Comparison of ENCODE assay signal across 14 mouse cellular contexts in the genomic region with DNA sequence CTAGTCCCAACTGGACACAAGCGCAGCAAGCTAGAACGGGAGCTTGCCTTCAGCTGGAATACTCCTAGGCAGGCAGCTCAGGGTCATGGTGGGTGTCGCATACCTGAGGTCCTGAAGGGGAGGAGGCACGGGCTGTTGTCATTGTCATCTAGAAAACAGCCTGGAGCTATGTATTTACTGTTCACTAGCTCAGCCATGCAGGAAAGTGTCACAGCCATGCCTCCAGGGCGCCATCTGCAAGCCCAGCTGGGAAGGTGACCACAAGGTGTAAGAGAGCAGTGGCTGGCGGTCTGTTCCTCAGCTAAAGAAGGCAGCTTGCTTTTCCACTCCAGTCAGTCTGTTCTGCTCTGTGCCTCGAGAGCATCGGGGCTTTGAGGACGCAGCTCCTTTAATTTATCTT.
DNase-seq lines count a peak whose midpoint lies in the region; ATAC-seq lines count a peak whose summit lies in the region.
"Had no signal": no experiment of that assay in that cellular context is flagged by ENCODE, and none has a peak within 500 bp of the region (broad histone marks: within the 10 kb centered on the region; RNA-seq: fewer than 3 reads in every experiment).

No protein-coding gene starts in this region.

- H3K9ac ChIP-seq in hindbrain, embryonic 14.5 days: no peak overlapping the region
- H3K9ac ChIP-seq: embryonic facial prominence, embryonic 12.5 days; forebrain, embryonic 15.5 days; hindbrain, embryonic 12.5 days; liver, embryonic 13.5 days had no signal

- WGBS in hindbrain, embryonic 14.5 days: 44% methylated on average over 9 of the region's 9 CpGs
- 69% methylated on average over 9 of the region's 9 CpGs for WGBS in hindbrain, embryonic 10.5 days

- no peak for ATAC-seq in hindbrain, embryonic 14.5 days (ENCODE audit: low FRiP score)
- ATAC-seq: CD4-positive, CD25-positive, alpha-beta regulatory T cell, adult 4 months; forebrain, embryonic 15.5 days had no signal

- H3K4me1 ChIP-seq in hindbrain, embryonic 14.5 days (replicated peaks; ENCODE audit: control insufficient read depth, insufficient read depth, low read length): peaks cover 16% of the 10 kb centered on the region
- H3K4me1 ChIP-seq in hindbrain, embryonic 10.5 days (replicated peaks): peaks cover 42% of the 10 kb centered on the region

- no peak overlapping the region for H3K4me2 ChIP-seq in hindbrain, embryonic 14.5 days (replicated peaks)
- H3K4me2 ChIP-seq: embryonic facial prominence, embryonic 12.5 days; forebrain, embryonic 15.5 days; hindbrain, embryonic 12.5 days; liver, embryonic 13.5 days had no signal

- H3K9me3 ChIP-seq in hindbrain, embryonic 14.5 days (ENCODE audit: control insufficient read depth, low read length): no peaks in the 10 kb centered on the region
- H3K9me3 ChIP-seq in hindbrain, embryonic 10.5 days: no peaks in the 10 kb centered on the region
- H3K9me3 ChIP-seq: embryonic facial prominence, embryonic 12.5 days; forebrain, embryonic 15.5 days; hindbrain, embryonic 12.5 days; liver, embryonic 13.5 days had no signal

- no peaks in the 10 kb centered on the region for H3K27me3 ChIP-seq in hindbrain, embryonic 14.5 days (ENCODE audit: control insufficient read depth, insufficient read depth, low read length)
- H3K27me3 ChIP-seq in hindbrain, embryonic 10.5 days (ENCODE audit: insufficient read depth, poor library complexity, severe bottlenecking): 0 out of 2 replicates have a peak, but pooled peaks cover 9% of the 10 kb centered on the region
- H3K27me3 ChIP-seq: embryonic facial prominence, embryonic 12.5 days; forebrain, embryonic 15.5 days; hindbrain, embryonic 12.5 days; liver, embryonic 13.5 days had no signal

- no peak overlapping the region for H3K4me3 ChIP-seq in hindbrain, embryonic 14.5 days (replicated peaks; ENCODE audit: low read length)
- no peak overlapping the region for H3K4me3 ChIP-seq in hindbrain, embryonic 10.5 days
- H3K4me3 ChIP-seq: embryonic facial prominence, embryonic 12.5 days; forebrain, embryonic 15.5 days; hindbrain, embryonic 12.5 days; liver, embryonic 13.5 days had no signal

- H3K27ac ChIP-seq in hindbrain, embryonic 14.5 days: 0 out of 2 replicates have a peak overlapping the region, but pooled peaks have one; percentile 9
- H3K27ac ChIP-seq in hindbrain, embryonic 10.5 days: no peak overlapping the region
- H3K27ac ChIP-seq: embryonic facial prominence, embryonic 12.5 days; forebrain, embryonic 15.5 days; hindbrain, embryonic 12.5 days; liver, embryonic 13.5 days had no signal

- DNase-seq in hindbrain, embryonic 14.5 days (ENCODE audit: low spot score): no peak
- DNase-seq in hindbrain, embryonic 10.5 days (ENCODE audit: low spot score): no peak
- DNase-seq in 416B (ENCODE audit: low read depth): peak; percentile 48
- DNase-seq in cerebellum, adult 11-12 months: peak; percentile 82
- peak; percentile 33 to 56 for DNase-seq in kidney, adult 8-10 months
- DNase-seq in ovary, postnatal 14 days (ENCODE audit: low spot score): no peak
- no peak for DNase-seq in MN1 (ENCODE audit: low spot score)
- no peak for DNase-seq in thymus, postnatal 25 days
- DNase-seq: liver, embryonic 13.5 days; lung, postnatal 4 days had no signal

- no peaks in the 10 kb centered on the region for H3K36me3 ChIP-seq in hindbrain, embryonic 14.5 days (replicated peaks; ENCODE audit: control insufficient read depth, insufficient read depth)
- H3K36me3 ChIP-seq in hindbrain, embryonic 10.5 days: no peaks in the 10 kb centered on the region
- H3K36me3 ChIP-seq: embryonic facial prominence, embryonic 12.5 days; forebrain, embryonic 15.5 days; hindbrain, embryonic 12.5 days; liver, embryonic 13.5 days had no signal

Comparison
In these comparisons a context has a peak if more than half of its experiments do, and no peak if none do; other contexts are left out.
1. DNase-seq: peak in 416B (single experiment), cerebellum, adult 11-12 months (single experiment) and kidney, adult 8-10 months (2 of 2); none in hindbrain, embryonic 14.5 days (single experiment), hindbrain, embryonic 10.5 days (single experiment), ovary, postnatal 14 days (single experiment), MN1 (single experiment) and thymus, postnatal 25 days (single experiment).